Mouse (Mus musculus) cerebellum, adult 2 months (tissue): ENCODE results near the gene Tmem52. TPM values are rescaled to one million over a fixed set of nuclear protein-coding genes. Genes with fewer than 3 reads are reported as not detected.

Experiments
- DNase-seq, 2 experiments: peaks; one replicate each; pipeline ENCODE4 v3.0.0; 2021
- H3K27ac ChIP-seq: fragments of 200-500 bp; 2 replicates; pipeline ENCODE4 v1.5.1; 2012; ENCODE audit warnings: low read length, control low read depth, inconsistent platforms; ENCODE audit not compliant: insufficient read depth
- H3K27me3 ChIP-seq: fragments of 200-500 bp; 2 replicates; pipeline ENCODE4 v1.6.1; 2012; ENCODE audit warnings: inconsistent platforms, mild to moderate bottlenecking, low read length, moderate library complexity; ENCODE audit not compliant: control insufficient read depth, insufficient read depth
- H3K4me1 ChIP-seq: fragments of 200-500 bp; 2 replicates; pipeline ENCODE4 v1.6.1; 2011; ENCODE audit warnings: low read length; ENCODE audit not compliant: control insufficient read depth, insufficient read depth
- H3K4me3 ChIP-seq: fragments of 200-500 bp; replicated peaks from 2 replicates; pipeline ENCODE3; 2011; ENCODE audit warnings: mild to moderate bottlenecking, low read depth, low read length, control low read depth; ENCODE audit not compliant: insufficient read depth
- CTCF ChIP-seq: fragments of 200-500 bp; IDR thresholded peaks from 2 replicates; pipeline ENCODE4 v1.5.1; 2011; ENCODE audit warnings: low read depth, mild to moderate bottlenecking, control low read depth, low read length, moderate library complexity, borderline replicate concordance; ENCODE audit not compliant: insufficient read depth
- POLR2A ChIP-seq: fragments of 200-500 bp; IDR thresholded peaks from 2 replicates; pipeline ENCODE4 v1.6.1; 2011; ENCODE audit warnings: low read length, control low read depth, borderline replicate concordance; ENCODE audit not compliant: insufficient read depth
- WGBS: fragments of 180-500 bp; shearing (Covaris S2); methylation state at CpG from one replicate; pipeline ENCODE4 v1.1.7; 2018; 5-methylcytosine and 5-hydroxymethylcytosine counted together
- polyA plus RNA-seq: library from polyadenylated mRNA; depleted of rRNA; stranded (reverse); fragments of >200 nt; gene quantifications from 2 replicates; pipeline ENCODE4 v1.2.3, GENCODE M21; 2012; rRNA removed

The Tmem52 gene
- polyA plus RNA-seq, 1 experiment, result 9.4 TPM

DNA sequence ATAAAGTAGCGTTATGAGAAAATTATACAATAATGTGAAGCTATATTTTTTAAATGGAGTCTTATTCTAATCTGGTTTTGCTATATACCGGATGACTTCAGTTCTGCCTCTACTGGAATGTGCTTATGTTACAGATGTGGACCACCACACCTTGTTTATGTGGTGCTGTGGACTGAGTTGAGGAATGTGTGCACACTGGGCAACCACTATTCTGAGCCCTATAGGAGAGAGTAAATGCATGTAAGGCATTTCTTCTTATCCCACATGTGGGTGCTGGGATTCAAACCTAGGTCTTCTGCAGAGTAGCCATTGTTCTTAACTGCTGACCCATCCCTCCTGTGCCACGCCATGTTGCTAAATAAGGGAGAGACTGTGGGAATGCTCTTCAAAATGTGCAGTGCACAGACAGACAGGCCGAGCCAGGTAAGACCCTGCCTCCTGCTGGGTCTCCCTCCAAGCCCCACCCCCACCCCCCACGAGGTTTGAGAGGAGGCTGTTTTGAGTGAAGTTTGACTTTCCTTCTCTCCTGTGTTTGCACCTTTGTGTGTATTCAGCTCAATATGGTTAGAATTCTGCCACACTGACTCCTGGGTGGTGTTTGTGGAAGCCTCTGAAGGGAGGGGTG lies 36.9 kb downstream of the Tmem52 start:
- TF ChIP-seq POLR2A (no peak), CTCF (no peak)
- H3K4me3 ChIP-seq, result no peak overlapping the region
- no peak for DNase-seq
- 78% methylated on average over 5 of the region's 5 CpGs for WGBS
- peaks cover 13% of the 10 kb centered on the region for H3K4me1 ChIP-seq
- H3K27ac ChIP-seq, result no peak overlapping the region
- no peaks in the 10 kb centered on the region for H3K27me3 ChIP-seq

DNA sequence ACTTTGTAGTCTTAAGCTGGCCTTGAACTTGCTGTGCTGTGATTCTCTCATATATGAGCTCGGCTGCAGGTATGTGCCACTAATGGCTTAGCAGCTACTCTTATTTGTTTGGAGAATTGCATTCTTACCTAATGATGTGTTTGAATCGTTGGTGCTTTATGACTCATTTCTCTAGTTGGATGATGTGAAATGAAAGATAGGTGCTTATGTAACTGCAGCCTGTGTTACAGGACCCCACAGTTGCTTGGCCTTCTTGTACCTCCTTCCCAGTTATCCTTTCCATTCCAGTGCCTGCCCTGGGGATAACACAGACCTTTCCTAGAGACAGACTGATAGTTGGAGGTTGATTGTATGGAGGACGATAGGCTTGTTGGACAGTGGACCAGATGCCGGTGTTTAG lies 39.7 kb downstream of the Tmem52 start:
- Histone ChIP-seq H3K27me3 (no peaks in the 10 kb centered on the region), H3K4me3 (no peak overlapping the region), H3K4me1 (peaks cover 11% of the 10 kb centered on the region), H3K27ac (peak overlapping the region; percentile 30; the same call in 1 of the 2 replicates)
- TF ChIP-seq POLR2A, result no peak
- no peak for TF ChIP-seq CTCF
- DNase-seq, result no peak
- 66% methylated on average over 4 of the region's 4 CpGs for WGBS

DNA sequence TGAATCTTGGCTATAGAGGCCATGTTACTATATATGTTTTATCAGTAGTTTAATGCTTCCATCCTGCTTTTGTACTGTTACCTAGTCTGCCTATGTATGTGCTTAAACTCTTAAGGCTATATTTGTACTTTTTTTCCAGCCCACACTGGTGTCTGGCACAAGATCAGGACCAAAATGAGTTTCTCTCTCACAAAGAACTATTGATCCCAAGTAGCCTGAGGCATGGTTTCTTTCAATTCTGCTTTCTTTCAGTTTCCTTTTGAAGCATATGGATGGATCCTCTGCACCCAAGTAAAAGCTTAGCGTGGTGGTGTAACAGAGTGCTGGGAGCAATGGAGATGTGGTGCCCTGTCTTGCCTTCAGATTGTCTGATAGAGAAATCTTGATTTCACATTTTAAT lies 42.1 kb downstream of the Tmem52 start:
- Histone ChIP-seq H3K27ac (no peak overlapping the region), H3K27me3 (no peaks in the 10 kb centered on the region), H3K4me3 (no peak overlapping the region), H3K4me1 (peaks cover 3% of the 10 kb centered on the region; the same call in 1 of the 2 replicates)
- TF ChIP-seq CTCF (no peak), POLR2A (no peak)
- no peak for DNase-seq
- 80% methylated on average over 1 of the region's 1 CpGs for WGBS

- DNase-seq, result peak in 1 of 2 experiments; percentile 37
- Histone ChIP-seq H3K27ac (no peak overlapping the region), H3K27me3 (no peaks in the 10 kb centered on the region), H3K4me1 (no peaks in the 10 kb centered on the region), H3K4me3 (no peak overlapping the region)
- 72% methylated on average over 2 of the region's 2 CpGs for WGBS
- no peak for TF ChIP-seq CTCF
- TF ChIP-seq POLR2A, result no peak
These were observed 45.9 kb downstream of the Tmem52 start for GRCm38 (mm10) chr4:155514810-155515209.

DNA sequence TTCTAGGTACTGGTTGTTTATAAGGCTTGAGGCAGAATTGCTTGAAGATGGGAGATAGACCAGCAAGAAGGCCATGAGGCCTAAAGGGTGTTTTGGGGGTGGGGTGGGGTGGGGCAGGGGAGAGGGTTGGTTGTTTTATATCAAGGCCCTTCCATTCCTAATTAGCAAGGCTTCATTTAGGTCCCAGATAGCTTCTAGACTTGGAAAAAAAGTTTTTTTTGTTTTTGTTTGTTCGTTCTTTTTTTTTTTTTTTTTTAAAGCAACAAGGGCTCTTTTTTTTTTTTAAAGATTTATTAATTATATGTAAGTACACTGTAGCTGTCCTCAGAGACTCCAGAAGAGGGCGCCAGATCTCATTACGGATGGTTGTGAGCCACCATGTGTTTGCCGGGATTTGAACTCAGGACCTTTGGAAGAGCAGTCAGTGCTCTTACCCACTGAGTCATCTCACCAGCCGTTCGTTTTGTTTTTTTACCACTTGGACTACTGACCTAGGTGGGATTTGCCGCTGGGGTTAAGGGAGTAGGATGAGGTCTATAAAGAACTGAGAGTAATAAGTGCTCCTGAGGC lies 49.1 kb downstream of the Tmem52 start:
- Histone ChIP-seq H3K27ac (no peak overlapping the region), H3K4me1 (0 out of 2 replicates have a peak, but pooled peaks cover 2% of the 10 kb centered on the region), H3K27me3 (no peaks in the 10 kb centered on the region), H3K4me3 (no peak overlapping the region)
- no peak for DNase-seq
- WGBS, result 89% methylated on average over 7 of the region's 7 CpGs
- TF ChIP-seq CTCF (no peak), POLR2A (no peak)

Other genes with a start within 250 kb of the Tmem52 start
- gene Ski, start 246.5 kb upstream of the Tmem52 start, polyA plus RNA-seq, result 87.2 and 106 TPM in 2 replicates
- 94.5 and 109 TPM in 2 replicates for gene Faap20, start 219.3 kb upstream of the Tmem52 start, polyA plus RNA-seq
- 245 and 253 TPM in 2 replicates for gene Prkcz, start 107.8 kb upstream of the Tmem52 start, polyA plus RNA-seq
- 243 and 290 TPM in 2 replicates for gene Gabrd, start 71.0 kb upstream of the Tmem52 start, polyA plus RNA-seq
- gene Cfap74, start 59.9 kb upstream of the Tmem52 start, polyA plus RNA-seq, result 18.7 and 22.0 TPM in 2 replicates
- gene Gnb1, start 22.2 kb downstream of the Tmem52 start, polyA plus RNA-seq, result 512 and 552 TPM in 2 replicates
- 59.0 and 60.2 TPM in 2 replicates for gene Nadk, start 93.3 kb downstream of the Tmem52 start, polyA plus RNA-seq
- gene Slc35e2, start 132.3 kb downstream of the Tmem52 start, polyA plus RNA-seq, result 20.3 and 20.5 TPM in 2 replicates
- gene Cdk11b, start 155.7 kb downstream of the Tmem52 start, polyA plus RNA-seq, result 57.8 and 63.7 TPM in 2 replicates
- gene Gm10563, start 176.3 kb downstream of the Tmem52 start, polyA plus RNA-seq, result not detected in 2 replicates
- gene Mmp23, start 184.3 kb downstream of the Tmem52 start, polyA plus RNA-seq, result 38.1 and 39.4 TPM in 2 replicates
- gene Mib2, start 200.1 kb downstream of the Tmem52 start, polyA plus RNA-seq, result 146 and 152 TPM in 2 replicates
- 112 and 114 TPM in 2 replicates for gene Fndc10, start 225.2 kb downstream of the Tmem52 start, polyA plus RNA-seq
- 141 and 152 TPM in 2 replicates for gene Ssu72, start 235.7 kb downstream of the Tmem52 start, polyA plus RNA-seq